Mouse (Mus musculus): Measurements from ENCODE around the gene Adgra1. TPM values are rescaled to one million over a fixed set of nuclear protein-coding genes. Genes with fewer than 3 reads are reported as not detected.

Adgra1 gene
- 2.3 and 3.6 TPM in 2 replicates for total RNA-seq (2021)
- long read RNA-seq, partial matches to known transcripts = 0 of 2 reads
- long read RNA-seq, other reads (novel, unspliced or antisense) = 2 of 2 reads

DNA sequence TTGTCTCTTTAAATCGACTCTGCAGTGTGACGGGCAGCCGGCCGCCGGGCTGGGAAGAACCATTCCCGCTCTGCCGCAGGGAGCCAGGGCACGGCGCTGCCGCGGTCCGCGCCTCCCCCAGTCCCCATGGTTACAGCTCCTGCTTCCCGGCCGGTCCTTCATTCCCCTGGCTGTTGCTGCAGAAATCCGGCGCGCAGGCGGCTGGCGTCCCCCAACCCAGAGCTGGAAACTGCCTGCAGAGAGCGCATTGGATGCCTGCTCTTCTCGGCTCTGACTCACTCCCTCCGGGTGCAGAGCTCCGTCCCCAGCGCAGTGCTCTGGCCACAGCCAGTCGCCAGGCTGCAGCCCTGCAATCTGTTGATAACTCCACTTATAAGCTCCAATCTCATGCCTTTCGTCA lies at the start of gene Adgra1:
TSS of gene Adgra1 (plus strand) at position 139 of the 400 bp plus-strand sequence.
- DNase-seq = peak; percentile 67

DNA sequence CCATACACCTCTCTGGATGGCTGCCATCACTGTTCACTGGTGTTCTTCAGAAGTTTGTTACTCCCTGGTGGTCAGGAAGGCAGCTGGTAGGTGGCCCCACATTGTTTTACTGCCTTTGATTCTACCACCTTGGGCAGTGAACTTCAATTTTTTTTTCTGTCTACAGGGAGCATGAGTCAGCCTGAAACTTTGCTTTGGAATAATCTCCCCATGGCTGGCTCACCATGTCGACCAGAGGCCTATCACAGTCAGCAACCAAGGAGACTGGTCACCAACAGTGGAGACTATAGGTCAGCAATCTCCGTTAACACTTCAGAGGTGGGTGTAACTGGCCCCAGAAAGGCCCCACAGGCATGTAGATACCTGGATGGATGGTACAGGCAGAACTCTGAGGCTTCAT lies 46.6 kb upstream of the Adgra1 start:
- DNase-seq = no peak

DNA sequence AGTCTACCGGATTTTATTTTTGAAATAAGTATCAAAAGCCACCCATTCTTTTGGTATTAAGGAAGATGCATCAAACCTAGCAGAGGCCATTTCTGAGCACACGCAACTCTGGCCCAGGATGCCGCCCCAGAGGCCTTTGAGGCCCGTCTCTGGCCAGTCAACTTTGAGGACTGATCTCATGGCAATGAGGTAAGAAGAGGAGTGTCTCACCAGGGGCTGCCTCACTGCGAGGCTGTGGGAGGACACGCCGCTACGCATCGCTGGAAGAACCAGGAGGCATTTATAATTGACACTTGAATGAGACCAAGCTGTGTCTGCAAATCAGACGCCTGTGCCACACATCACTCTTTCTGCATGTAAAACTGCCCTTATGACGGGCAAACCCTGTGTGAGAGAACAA lies 45.0 kb upstream of the Adgra1 start:
- no peak for DNase-seq

DNA sequence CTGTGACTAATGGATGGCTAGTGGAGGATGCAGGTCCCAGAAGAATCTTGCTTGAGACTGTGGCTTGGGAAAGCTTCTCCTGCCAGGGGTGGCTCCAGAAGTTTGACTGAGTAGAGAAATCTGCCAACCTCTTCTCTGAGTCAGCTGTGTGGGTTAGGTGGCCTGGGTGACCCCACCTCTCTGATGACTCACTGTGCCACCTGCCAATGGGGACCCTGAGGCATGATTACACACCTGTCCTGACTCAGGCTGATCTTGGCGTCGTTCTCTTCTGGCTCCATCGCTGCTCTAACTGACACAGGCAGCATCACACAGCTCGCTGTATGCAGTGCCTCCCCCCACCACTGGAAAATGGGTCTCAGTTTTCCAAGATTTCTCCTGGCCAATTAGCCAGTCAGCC lies 44.3 kb upstream of the Adgra1 start:
- no peak for DNase-seq

DNA sequence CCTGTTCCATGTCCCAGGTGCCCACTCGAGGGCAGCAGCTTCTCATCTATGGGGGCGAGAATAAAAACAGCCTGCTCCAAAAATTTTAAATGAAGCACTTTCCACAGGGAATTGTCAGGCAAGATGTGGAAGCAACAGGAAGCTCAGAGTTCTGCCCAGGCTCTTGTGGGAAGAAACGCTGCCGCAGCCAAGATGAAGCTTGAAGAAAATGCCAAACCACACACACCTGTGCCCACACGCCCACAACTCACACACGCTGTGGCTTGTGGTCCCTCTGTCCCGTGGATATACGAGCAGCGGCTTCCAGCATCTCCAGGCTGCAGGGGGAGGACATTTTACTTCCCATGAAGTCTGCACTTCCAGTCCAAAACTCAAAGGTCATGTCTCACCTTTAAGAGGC lies 42.4 kb upstream of the Adgra1 start:
- no peak for DNase-seq

DNA sequence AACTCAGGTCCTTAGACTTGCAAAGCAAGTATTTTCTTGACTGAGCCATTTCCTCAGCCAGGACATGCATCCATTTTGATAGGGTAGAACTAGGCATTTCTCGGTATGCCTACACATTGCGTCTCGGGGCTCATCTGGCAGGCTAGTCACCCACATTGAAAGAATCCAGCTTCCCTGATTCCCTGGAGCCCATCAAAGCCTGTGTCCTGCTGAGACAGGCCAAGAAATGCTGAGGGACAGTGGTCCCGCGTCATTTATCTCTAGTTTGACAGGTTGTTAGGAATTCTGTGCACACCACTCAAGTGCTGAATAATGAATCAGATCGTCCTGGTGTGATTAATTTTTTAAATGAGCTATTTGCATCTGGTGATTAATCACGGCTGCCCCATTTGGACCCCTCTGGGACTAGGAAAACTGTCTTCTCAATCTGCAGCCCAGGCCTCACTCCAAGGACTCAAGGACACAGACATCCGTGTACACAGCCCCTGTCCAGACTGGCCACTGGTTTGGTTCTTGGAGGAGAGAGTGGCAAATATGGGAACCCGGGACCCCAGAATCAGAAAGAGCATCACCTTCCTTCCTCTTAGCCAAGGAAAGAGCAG lies 38.9 kb upstream of the Adgra1 start:
- DNase-seq = no peak

DNA sequence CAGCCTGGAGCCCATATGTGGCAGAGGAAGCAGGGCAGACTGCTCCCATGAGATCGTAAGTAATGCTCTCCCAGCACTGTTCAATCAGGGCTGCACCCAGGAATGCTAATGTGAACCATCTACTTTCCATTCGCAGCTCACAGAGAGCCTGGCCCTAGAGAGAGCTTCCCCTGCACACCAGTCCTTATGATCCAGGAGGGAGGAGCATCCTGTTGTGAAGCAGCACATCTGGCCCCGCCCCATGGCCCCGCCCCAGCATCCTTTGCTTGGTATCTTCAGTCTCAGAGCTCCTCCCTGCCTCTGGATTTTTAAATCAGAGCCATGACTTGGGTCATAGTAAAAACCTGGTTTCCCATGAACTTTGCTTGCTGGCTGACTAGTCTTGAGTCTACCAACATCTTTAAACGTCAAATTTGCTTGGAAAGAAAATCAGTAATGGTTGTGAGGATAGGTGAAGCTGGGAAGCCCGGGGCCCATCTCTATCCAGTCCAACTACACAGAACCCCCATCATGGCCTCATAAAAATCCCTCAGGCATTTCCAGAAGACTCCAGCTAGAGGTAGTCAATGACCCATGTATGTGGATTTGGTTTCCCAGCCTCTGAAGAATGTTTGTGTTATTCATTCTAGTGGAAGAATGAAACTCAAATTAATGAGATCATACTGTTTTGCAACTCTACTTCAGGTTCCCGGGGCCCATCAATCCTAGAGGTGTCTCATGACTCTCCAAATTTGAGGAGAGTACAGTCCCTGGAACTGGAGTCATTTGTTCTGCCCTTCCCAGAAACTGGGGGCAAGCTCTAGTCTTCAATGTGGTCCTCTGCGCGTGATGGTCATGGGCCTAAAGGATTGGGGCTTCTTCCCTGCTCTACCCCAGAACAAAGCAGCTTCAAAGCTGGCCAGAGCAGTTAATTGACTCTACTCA lies 36.5 kb upstream of the Adgra1 start:
- no peak for DNase-seq

DNA sequence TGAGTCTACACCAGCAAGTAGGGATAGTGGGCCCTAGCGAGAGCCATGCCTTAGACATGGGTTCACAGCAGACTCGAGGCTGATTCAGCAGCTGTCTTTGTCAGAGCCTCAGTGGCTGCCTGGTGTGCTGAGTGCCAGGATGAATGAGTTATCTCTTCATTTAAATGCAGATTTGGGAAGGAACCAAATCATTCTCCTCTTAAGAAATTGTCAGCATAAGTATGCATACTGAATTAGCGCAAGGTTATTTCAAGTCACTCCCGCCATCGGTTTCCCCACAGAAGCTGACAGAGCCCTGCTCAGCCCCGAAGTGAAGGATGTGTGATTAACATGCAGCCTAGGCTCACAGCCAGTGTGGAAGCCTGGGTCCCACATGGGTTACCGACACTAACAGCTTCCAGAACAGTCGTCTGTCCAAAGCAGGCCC lies 27.8 kb upstream of the Adgra1 start:
- DNase-seq = no peak

DNA sequence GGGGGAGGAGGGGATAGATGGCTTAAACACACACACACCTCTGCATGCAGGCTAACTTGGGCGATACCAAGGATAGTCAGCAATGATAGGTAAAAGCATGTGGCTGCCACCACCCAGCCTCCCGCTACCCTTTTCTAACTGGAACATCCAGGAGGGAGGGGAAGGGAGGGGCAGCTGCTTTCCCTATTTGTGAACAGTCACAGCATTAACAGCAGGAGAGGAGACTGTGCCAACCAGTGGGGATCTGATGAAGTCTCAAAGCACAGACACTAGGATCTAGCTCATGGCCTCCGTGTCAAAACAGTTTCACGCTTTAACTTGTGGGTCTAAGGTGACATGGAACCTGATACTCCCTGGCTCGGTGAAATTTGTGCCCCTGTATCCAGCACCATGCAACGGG lies 23.9 kb upstream of the Adgra1 start:
- no peak for DNase-seq

DNA sequence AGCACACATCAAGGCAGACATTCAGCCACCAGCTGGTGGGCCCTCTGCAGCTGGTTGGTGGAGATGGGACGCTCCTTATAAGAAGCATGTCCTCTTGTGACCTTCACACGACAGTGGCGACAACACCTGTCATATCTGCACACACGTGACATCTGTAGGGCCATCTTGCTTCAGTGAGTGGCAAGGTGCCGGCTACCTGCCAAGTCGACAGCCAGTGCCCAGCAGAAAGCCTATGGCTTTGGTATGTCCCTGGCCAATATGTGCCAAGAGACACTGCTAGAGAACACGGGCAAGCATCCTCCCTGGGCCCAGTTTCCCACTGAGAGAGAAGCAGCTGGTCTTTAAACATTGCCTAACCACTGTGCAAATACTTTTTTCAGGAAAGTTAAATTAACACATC lies 22.3 kb upstream of the Adgra1 start:
- no peak for DNase-seq

DNA sequence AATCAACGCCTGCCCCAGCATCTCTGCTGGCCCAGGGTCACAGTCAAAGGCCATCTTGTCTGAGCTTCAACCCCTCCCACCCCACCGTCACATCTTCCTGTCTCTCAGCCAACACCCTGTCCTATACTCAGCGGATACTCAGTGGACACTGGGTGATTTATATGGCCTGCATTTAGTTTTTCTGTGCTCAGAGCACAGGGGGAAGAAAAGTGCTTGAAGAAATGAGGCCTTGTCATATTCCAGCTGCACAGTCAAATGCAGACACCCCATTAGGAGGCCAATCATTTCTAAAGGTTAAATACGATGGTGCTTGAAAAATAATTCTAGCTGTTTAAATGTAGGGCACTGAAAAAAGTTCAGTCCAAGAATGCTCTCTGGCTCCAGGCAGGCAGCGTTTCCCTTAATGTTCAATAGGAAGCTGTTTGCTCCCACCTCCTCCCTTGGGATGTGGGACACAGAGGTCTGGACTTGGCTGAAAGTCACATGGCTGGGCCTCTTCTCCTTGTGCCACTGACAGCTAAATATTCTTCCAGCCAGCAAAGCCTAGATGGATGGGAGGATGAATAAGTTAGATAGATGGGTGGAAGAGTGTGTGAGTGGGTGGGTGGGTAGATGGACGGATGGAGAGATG lies 20.3 kb upstream of the Adgra1 start:
- DNase-seq = no peak

DNA sequence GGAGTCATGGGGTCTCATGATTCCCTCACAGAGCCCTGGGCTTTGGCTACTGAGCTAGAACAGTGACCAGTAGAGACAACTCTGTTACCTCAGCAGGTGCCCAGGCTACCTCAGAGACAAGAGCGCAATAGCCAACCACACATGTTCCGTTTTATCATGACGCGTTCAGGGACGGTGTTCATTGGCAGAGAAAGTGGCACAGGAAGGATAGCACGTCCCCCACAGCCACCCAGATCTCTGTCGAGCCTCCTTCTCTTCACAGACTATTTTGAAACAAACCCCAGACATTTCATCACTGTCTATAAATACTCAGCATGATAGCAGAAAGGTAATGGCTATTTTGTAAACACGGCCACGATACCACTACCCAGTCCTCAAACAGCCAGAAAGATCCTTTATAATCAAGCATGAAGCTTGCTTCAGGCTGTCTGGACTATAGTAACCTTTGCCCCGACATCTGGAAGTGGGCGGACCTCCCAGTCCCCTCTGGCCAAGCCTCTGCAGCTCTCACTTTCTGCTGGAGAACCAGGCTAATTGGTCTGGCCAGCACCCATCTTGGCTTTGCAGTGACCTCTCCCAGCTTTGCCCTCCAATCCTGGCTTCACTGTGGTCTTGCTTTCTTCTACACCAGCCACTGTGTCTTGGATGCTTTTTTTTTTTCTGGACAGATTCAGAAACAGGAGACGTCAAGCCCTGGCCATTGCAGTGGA lies 11.5 kb upstream of the Adgra1 start:
- DNase-seq = no peak

DNA sequence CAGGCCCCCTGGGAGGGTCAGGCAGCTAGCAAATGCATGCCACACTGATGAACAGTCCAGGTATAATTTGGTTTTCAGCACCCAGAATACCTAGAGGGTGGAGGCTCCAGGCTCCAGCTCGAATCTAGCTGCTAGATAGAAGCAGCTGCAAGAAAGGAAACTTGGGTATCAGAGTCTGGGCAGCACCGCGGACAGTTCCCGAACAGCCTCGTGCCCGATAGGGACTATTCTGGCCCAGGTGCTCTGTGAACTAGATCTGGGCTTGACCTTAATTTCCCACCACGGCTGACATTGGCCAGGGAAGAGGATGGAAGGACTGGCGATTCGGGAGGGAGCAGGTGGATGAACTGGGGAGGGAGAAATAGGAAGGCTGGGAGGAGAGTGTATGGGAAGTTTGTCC lies 6.3 kb upstream of the Adgra1 start:
- peak; percentile 40 for DNase-seq

DNA sequence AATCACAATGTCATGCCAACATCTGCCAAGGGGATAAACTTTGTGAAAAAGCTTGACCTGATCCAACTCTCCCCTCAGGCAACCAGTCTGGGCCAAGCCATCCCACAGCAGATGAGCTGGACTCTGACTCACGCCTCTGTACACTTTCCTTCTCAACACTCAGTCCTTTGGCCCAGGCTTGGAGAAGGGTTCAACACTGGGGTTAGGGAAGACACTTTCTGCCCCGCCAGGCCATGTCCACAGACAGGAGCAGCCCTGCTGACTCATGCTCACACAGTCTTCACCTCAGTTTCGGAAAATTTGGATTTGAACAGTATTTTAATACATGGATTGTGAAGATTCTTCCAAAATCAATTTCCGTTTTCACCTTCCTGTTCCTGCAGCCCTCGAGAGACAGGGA lies 442 bp upstream of the Adgra1 start:
- DNase-seq = peak; percentile 12

DNA sequence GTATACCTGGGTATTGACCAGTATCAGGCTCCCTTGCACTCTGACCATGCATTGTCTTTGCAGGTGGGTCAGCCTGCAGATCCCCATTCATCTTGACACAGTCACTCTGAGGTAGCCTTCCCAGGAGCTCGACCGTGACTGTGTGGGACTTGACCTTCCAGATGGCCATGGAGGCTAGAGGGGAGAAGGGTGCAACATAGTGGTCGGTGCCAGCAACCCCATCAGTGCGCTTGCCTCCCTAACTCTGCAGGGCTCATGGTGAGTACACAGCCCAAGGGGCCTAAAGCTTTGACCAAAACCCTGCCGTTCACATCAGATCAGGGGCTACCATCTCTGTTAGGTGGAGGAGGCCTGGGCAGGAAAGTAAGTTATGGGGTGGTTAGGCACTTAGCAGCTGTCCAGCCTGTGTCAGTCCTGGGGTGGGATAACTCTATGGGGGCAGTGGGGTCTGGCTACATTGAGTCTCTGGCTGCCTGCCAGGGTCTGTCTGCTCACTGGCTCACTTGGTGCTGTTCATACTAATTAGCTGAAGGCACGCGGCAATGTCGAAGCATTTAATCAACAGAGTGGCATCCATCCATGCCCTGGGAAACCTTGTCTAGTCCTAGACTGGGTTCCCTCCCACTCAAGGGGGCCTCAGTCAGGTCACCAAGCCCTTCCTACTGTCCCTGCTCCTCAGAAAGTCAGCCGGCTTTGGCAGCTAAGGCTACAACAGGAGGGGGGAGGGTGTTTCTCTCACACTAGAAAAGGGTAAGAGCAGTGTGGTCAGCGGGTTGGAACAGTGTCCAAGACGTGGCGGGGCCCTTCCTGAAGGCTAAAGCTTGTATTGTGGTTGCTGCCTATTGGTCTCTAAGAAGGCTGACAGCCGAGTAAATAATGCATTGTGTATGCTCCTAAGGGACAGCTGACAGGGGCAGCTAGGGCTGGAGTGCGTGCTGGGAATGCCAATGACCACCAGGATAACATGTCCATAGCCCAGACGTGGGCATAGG lies 1.5 kb downstream of the Adgra1 start:
- no peak for DNase-seq

DNA sequence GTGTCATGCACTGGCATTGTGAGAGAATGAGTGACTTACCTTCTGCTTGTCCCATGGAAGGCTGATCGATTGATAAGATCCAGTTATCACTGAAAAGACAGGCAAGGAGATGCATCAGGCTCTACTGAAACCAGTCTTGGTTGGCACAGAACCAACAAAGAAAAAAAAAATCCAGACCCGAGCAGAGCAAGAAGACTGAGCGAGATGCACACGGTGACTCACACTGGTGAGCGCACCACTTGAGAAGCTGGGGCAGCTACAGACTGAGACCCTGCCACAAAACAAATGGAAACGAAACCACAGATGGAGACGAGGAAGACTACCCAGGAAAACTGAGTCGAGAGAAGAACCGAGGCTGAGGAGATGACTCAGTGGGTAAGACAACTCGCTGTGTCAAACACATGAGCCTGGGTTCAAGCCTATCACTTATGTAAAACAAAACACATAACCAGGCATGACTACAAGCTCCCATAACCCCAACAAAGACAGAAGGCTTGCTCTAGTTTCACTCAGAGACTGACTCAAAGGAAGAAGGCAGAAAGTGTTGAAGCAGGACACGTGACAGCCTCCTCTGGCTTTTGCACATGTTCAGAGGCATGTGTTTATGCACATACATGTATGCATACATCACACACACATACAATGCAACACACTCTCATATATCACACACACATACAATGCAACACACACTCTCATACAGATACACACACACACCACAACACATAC lies 6.6 kb downstream of the Adgra1 start:
- DNase-seq = no peak

DNA sequence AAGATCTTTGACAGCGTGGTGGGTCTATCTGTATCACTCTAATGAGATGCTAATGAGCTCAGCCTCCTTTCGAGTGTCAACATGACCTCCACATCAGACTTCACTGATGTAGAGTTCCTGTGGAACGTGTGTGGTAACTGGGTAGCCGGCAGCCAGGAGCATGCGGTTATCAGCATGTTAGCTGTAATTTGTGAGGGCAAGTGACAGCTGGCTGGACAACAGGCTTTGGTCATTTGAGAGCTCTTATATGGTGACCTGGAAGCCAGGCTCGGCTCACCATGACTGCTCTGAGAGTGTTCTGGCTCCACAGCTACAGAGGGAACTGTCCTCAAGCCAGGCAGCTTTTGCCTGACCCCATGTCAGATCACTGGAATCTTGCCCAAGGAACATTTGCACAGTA lies 8.4 kb downstream of the Adgra1 start:
- no peak for DNase-seq

DNA sequence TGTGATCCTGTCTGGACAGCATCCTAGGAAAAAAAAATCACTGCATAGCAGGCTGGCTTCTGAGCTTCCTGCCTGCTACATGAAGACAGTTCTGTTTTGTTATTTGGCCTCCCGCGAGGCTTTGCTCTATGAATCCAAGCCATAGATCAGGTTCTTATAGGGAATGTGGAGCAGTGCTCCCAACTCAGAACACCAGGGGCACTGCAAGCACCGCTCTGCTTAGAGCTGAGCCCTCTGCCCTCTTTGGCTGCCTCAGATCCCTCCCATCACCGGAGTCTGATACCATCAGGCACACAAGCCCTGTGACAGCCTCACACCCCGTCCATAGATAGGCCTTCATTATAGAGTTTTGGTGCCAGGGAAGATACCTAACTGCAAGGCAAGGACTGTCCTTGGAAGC lies 9.2 kb downstream of the Adgra1 start:
- DNase-seq = no peak

DNA sequence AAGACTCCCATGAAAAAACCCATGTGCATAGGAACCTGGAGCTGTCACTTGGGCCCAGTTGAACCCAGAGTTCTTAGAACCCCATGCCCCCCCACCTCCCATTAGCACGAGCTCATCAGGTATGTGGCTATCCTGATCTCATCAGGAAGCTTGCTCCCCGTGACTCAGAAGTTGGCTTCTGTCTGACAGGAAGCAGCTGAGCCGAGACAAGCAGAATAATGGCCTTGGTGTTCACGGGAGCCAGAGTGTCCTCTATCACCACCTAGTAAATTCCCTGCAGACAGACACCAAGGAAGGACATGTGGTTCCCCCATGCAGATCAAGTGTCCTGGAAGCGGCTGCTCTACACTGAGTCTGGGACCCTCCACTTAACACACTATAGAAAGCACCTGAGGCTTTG lies 9.8 kb downstream of the Adgra1 start:
- no peak for DNase-seq

DNA sequence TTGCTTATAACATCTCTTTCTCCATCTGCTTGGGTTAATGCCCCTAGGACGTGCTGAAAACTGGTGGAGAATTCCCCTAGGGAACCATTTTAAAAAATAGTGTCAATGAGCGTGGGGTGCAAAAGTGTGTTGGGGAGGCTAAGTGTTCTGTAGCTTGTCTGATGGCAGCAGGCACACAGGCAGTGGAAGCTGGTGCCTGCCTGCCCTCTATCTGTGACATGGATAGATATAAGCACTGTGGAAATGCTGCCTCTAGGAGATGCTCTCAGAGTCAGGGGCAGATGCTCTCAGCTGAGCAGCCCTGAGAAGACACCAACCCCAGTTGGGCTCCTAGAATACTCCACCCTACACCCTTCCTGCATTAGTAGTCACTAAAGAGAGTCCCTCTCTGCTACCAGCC lies 11.1 kb downstream of the Adgra1 start:
- DNase-seq = no peak

DNA sequence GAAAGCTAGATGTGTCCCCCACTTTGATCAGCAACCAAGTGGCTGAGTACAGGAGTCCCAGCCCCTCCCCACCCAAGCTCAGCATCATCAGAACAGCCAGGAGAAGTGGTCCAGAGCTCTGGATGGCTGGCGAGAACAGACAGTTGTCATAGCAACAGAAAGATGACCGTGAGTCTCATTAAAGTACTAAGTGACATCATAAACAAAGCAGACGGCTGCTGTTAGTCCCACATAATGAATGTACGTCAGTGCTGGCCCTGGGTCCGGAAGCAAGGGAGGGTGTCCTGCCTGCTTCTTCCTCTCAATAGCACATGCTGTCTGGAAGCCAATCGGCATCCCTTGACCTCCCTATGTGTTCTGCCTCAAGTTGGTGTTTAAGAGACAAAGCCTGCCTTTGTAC lies 16.2 kb downstream of the Adgra1 start:
- DNase-seq = no peak

All from adrenal gland, postnatal 25 days (tissue).